Mouse (Mus musculus): Measurements from ENCODE around the gene Rad51b.
A peak's percentile ranks its signal among the peaks of the same experiment; 100 is the strongest.

Gene Rad51b

GRCm38 (mm10) chr12:79762570-79763275 lies 465.6 kb downstream of the Rad51b start:
- no peak for DNase-seq (ENCODE audit: inconsistent ontology term)

- DNase-seq (ENCODE audit: inconsistent ontology term) = no peak
Measured at GRCm38 (mm10) chr12:79766116-79766515, 469.0 kb downstream of the Rad51b start.

DNA sequence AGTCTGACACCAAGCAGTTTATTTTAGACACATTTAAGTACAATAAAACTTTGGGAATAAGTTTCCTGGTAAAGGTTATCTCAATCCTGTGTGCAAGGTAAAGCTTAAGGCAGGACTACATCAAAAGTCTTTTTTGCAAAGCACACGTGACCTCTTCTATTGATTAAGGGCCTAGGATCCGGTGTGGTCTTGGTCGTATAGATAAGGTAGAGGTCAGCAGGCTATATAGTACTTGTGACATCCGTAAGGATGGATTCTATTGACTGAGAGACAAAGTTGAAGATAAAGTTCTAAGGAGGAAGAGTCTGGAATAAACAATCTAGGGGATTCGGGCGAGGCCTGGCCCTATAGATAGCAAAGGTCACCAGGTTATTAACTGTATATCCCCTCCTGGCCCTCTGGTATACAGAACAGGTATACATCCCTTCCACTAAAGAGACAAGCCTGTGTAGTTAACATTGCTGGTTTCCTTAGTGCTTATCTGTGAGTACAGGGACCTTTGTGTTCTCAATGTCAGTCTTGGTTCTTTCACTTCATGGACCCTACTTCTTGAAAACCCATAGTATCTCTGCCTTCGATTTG lies 471.8 kb downstream of the Rad51b start:
- no peak for DNase-seq (ENCODE audit: inconsistent ontology term)

GRCm38 (mm10) chr12:79769763-79770162 lies 472.7 kb downstream of the Rad51b start:
- DNase-seq (ENCODE audit: inconsistent ontology term) = no peak

DNA sequence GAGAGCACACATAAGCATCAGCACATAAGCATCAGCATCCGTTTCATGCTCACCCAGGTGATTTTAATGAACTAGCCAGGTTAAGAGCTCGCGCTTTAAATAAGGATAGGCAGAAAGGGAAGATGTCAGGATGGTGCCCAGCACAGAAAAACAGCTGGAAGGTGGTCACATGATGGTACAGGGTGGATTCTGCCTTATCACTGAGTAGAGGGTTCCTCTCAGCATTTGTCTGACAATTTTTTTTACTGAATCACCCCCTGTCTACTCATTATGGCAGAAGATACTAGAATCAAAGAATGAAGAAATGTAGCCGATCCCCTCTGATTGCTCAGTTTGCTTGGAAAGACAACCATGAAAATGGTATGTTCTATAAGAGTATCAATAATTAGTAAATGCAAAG lies 474.1 kb downstream of the Rad51b start:
- DNase-seq (ENCODE audit: inconsistent ontology term) = no peak

GRCm38 (mm10) chr12:79771741-79772140 lies 474.7 kb downstream of the Rad51b start:
- no peak for DNase-seq (ENCODE audit: inconsistent ontology term)

DNA sequence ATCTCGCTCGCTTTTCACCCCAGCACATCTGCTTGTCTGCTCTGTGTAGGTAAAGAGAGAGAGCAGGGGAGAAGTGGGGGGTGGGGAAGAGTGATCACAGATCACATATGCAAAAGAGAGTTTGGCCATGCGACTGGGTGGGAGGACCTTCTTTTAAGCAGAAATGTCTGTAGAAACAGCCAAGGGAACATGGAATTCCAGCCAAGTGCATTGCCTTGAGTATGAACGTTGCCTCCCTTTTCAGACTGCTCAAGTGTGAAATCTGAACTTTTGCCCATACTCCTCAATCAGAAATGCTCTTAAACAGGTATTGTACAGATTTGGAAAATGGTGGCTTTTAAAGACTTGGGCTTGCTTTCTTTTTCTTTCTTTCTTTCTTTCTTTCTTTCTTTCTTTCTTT lies 476.2 kb downstream of the Rad51b start:
- DNase-seq (ENCODE audit: inconsistent ontology term) = no peak

DNA sequence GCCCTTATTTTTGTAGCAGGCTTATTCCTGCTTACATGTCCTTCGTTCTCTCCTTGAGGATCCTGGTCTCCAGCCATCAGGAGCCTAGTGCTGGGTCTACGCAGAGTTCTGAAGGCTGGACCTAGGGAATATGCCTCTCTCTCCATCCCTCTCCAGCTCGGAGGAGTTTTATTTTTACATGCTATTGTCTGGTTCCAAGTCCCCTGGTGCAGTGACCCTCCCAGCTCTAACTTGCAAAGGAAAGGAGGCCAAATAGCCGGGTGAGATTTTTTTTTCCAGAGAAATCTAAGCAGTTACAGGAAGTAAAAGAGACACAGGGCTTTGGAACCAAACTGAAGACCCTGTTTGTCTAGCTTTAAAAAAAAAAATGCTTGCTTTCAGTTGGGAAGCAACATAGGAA lies 477.5 kb downstream of the Rad51b start:
- DNase-seq (ENCODE audit: inconsistent ontology term) = no peak

DNA sequence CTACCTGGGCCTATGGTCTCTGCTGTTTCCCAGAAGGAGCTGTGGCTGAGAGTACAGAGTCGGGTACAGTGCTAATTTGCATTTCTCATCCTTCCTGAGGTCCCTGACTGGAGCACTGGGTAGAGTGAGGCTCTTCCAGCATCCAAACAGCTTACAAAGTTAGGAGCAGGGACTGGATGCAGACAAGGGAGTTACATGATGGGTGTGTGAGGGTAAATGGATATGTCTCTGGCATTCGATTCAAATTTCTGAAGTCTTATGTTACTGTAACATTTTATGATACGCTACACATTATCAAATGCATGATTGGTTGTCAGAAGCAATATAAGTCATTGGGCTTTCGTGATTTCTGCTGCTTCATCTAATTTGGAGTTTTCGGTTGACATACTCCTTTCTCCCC lies 479.7 kb downstream of the Rad51b start:
- no peak for DNase-seq (ENCODE audit: inconsistent ontology term)

DNA sequence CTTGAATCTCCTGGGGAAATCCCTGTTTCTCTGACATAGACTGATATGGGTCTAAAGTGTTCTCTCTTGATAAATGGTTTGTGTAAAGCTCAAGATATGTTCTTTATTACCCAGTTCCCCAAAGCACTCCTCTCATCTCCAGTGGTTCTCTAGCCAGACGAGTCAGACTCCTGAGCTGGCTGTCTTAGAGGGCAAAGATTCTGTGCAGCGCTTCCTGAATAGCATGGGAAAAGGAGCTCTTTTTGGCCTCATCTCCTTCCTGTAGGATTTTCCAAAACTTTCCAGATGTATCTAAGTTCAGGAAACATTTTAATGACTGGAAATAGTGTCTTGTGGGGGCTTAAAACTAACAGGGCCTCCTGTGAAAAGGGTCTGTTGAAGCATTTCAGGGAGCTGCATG lies 483.7 kb downstream of the Rad51b start:
- no peak for DNase-seq (ENCODE audit: inconsistent ontology term)

- DNase-seq (ENCODE audit: inconsistent ontology term) = no peak
Measured at GRCm38 (mm10) chr12:79781788-79782187, 484.7 kb downstream of the Rad51b start.

DNA sequence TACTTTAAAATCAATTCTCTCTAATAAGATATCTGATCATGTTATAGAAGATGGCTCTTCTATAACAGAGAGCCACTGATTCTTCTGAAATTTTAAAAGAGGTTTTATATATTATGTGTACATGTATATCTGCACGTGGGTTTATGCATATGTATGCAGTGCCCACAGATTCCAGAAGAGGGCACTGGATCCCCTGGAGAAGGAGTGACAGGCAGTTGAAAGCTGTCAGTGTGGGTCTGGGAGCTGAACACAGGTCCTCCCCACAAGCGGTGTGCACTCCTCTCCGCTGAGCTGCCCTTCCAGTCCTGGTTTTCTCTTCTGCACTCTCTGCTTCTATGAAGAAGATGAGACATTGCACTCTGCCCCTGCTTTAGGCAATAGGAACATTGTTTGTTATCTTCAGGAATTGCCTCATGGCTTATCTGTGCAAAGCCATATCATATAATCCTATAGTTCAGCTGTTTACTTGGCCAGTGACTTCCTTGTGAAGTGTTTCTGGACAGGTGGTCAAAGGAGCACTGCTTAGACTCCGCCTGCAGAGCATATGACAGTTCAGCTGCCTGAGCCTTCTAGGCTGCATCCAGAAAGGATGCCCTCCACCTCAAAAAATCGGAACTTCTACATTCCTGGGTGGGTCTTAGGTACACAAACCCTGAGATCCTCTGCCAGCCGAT lies 485.5 kb downstream of the Rad51b start:
- no peak for DNase-seq (ENCODE audit: inconsistent ontology term)

GRCm38 (mm10) chr12:79784159-79784558 lies 487.1 kb downstream of the Rad51b start:
- no peak for DNase-seq (ENCODE audit: inconsistent ontology term)

DNA sequence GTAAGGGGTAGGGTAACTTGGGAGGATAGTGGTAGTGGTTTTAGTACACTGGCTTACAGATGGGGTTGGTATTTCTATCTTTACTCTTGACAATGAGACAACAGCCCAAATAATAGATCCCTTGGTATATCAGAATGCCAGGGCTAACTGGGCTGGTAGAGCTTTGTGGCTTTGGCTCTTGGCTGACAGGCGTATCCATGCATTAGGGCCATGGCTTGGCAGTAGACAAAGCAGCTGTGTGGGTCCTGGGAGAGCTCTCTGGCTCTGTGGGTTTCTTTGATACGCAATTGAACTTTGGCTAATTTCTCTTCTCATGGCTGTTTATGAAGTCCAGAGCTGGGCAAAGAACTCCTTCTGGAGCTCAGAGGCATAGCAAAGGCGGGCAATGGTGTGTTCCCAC lies 488.6 kb downstream of the Rad51b start:
- DNase-seq (ENCODE audit: inconsistent ontology term) = no peak

- no peak for DNase-seq (ENCODE audit: inconsistent ontology term)
Measured at GRCm38 (mm10) chr12:79787538-79787937, 490.5 kb downstream of the Rad51b start.

DNA sequence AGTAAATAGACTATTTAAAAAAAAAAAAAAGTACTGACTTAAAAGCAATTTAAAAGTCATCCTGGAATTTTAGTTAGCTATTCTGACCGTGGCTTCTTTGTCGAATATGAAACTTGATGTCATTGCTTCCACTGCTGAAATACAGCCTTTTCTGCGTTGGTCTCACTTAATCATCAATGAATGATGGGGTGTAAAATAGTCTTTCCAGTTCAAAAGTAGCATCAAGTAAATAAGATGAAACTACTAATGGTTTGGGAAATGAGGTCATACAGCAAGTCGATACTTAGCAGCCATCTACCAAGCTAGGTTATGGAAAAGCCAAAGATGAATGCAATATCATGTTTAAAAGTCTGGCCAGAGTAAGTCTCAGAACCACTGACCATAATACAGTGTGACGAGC lies 491.3 kb downstream of the Rad51b start:
- DNase-seq (ENCODE audit: inconsistent ontology term) = no peak

DNA sequence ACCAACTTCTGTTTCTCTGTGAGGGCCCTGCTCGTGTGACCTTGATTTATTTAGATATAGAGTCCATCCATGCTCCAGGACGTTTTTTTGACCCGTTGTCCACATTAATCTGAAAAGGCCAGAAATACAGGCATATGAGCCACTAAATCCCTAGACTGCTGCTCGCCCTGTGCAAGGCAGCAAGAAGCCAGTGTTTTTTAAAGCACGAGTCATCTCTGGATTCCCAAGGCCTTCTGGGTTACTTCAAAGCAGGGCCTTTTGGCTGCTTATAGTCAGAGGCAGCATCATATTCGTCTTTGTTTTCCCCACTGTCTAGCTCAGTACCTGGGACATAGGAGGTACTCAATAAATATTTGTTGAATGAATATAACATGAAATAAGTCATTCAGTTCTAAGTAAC lies 492.4 kb downstream of the Rad51b start:
- DNase-seq (ENCODE audit: inconsistent ontology term) = no peak

DNA sequence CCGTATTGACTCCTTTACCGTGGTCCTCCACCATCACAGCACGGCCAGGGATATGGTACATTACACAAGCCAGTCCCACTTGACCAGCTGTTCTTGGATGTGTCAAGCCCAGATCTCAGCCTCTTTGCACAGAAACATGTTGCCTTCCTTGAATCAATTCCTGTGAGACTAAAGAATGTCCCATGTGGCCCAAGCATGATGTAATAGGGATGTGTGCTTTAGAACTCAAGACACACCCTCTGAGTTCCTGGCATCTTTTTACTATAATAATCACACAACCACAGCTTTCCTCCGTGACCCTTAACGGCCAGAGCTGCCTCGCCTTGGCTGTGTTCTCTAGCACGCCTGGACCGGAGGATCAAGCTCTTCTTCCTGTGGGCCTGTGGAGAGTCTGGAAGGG lies 496.3 kb downstream of the Rad51b start:
- DNase-seq (ENCODE audit: inconsistent ontology term) = peak; percentile 13

DNA sequence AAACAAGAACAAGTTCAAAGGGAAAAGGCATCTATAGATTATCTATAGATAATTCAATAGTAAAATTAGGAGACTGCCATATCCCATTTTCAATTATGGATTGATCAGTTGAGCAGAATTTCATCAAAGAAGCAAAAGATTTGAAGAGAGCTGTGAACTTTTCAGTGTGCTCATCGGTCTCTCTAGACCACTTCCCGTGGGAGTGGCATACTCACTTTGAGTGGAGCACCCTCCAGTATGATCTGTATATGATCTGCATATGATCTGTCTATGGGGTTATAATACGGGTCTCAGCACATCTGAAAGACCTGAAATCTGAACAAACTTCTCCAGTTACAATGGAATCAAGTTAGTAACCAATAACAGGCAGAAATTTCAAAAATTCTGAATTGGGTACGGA lies 497.7 kb downstream of the Rad51b start:
- DNase-seq (ENCODE audit: inconsistent ontology term) = no peak

GRCm38 (mm10) chr12:79796260-79796659 lies 499.2 kb downstream of the Rad51b start:
- no peak for DNase-seq (ENCODE audit: inconsistent ontology term)

DNA sequence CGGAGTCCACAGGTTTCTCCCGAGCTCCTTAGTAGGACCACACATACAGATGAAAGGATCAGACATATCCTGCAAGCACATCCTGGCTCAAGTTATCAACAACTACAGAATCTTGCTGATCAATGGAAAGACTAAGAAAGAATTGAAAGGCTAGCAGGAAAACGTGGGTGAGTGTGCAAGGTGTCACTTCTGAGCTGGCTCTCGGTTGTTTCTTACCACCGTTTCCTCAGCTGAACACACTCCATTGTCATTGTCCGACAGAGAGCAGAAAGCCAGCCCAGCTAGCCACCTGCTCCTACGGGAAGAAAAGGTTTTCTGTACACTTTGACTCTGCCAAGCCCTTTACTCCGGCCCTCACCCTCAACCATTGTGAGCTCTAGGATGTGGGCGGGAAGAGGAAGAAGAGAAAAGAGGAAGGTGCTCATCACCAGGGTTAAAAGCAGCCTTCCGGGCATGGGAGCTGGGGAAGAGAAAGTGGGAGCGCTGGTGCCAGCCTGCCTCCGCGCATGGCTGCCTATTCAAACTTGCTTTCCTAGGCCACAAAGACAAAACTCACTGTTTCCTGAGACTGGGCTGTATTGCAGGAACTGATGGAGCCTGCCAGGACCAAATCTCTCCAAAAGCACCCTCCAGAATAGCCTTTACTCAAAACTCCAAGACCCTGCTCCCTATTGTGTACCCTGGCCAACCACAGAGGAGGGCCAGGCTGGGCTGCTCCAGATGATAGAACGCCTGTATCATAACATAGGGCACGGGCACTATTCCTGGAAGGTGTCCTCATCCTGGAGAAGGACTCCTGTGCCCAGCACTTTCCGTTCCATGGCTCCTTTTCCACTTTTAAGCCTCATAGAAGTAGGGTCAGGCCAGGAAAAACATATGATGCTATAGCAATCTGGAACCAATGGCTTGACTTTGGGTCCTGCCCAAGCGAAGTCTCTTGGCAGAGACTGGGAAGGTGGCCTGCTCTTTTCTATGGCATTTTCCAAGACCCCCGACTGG lies 500.0 kb downstream of the Rad51b start:
- DNase-seq (ENCODE audit: inconsistent ontology term) = peak; percentile 9

- DNase-seq (ENCODE audit: inconsistent ontology term) = no peak
Measured at GRCm38 (mm10) chr12:79798488-79798887, 501.4 kb downstream of the Rad51b start.
